Mouse (Mus musculus): ENCODE measurements around the gene Cyb5r4. TPM values are rescaled to one million over a fixed set of nuclear protein-coding genes. Genes with fewer than 3 reads are reported as not detected.

Cyb5r4 gene
- total RNA-seq (2023), result 53.6 TPM

GRCm38 (mm10) chr9:87021778-87022523 is at the start of gene Cyb5r4:
TSS of gene Cyb5r4 (plus strand) at chr9:87022014.

DNA sequence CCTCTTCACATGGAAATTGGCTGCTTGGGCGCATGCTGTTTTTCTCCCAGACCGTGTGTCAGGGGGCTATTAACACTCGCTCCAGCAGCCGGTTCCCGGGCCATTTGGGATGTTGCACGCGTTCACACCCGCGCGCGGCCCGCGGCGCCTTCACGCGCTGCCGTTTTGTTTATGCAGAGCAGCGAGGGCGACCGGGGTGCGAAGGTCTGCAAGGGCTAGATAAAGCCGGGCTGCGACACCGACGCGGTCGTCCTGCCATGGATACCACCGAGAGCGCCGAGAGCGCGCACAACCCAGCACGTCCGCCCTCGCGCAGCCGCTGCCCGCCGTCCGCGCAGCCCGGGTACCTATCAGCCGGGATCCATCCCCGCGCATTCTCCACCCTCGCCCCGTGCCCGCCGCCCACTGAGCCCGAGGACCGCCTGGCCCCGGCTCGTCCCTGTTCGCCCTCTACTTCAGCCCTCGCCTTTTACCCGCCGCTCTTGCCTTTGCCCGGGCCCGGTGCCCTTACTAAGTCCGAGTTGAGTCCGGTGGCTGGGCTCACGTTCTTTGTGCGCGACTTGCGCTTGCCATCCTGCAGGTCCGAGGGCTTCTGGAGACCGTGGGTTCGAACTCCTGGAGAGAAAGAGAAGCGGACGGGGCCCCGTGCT is 6.4 kb upstream of the Cyb5r4 start, which contains the start of gene Ripply2:
TSS of gene Ripply2 (plus strand) at position 250 of the 650 bp plus-strand sequence.

Other genes with a start within 250 kb of the Cyb5r4 start
- not detected for gene Snap91, start 141.4 kb upstream of the Cyb5r4 start, total RNA-seq (2023)
- gene Ripply2, start 6.5 kb upstream of the Cyb5r4 start, total RNA-seq (2023), result not detected
- not detected for gene Mrap2, start 122.3 kb downstream of the Cyb5r4 start, total RNA-seq (2023)
- gene Cep162, start 233.5 kb downstream of the Cyb5r4 start, total RNA-seq (2023), result 11.8 TPM

Measured in CD4-positive naive resting alpha-beta T cell, adult 76 days (primary cell).